26 mouse cellular contexts compared by ENCODE assay signal in genomic region chr5:90245416-90245815, GRCm38 (mm10).
"Had no signal": no experiment of that assay in that cellular context is flagged by ENCODE, and none has a peak within 500 bp of the region (broad histone marks: within the 10 kb centered on the region; RNA-seq: fewer than 3 reads in every experiment).

No protein-coding gene starts in this region.

- H3K4me3 ChIP-seq: gastrocnemius, adult 2 months; heart, embryonic 10.5 days; heart, embryonic 12.5 days; hindbrain, embryonic 10.5 days; hindbrain, embryonic 12.5 days; intestine, embryonic 15.5 days; layer of hippocampus, adult 2 months; left cerebral cortex, adult 2 months; limb, embryonic 10.5 days; limb, embryonic 12.5 days; liver, embryonic 13.5 days had no signal

- ATAC-seq: hindbrain, embryonic 16.5 days; inflammation-experienced regulatory T-cells, adult 6 months; intestine, embryonic 15.5 days; intestine, postnatal 0 days had no signal

- H3K27me3 ChIP-seq: heart, embryonic 12.5 days; hindbrain, embryonic 12.5 days; intestine, embryonic 15.5 days; limb, embryonic 12.5 days; liver, embryonic 13.5 days had no signal

- H3K4me1 ChIP-seq: heart, embryonic 10.5 days; heart, embryonic 12.5 days; hindbrain, embryonic 10.5 days; hindbrain, embryonic 12.5 days; intestine, embryonic 15.5 days; limb, embryonic 10.5 days; limb, embryonic 12.5 days had no signal

- H3K27ac ChIP-seq: gastrocnemius, adult 2 months; heart, embryonic 10.5 days; hindbrain, embryonic 10.5 days; hindbrain, embryonic 12.5 days; hindbrain, embryonic 14.5 days; intestine, embryonic 15.5 days; layer of hippocampus, adult 2 months; left cerebral cortex, adult 2 months; limb, embryonic 10.5 days; limb, embryonic 12.5 days; liver, embryonic 13.5 days had no signal

- H3K9ac ChIP-seq: heart, embryonic 12.5 days; hindbrain, embryonic 12.5 days; hindbrain, embryonic 14.5 days; intestine, embryonic 15.5 days; limb, embryonic 12.5 days; liver, embryonic 13.5 days had no signal

- DNase-seq: gastrocnemius, adult 2 months; gastrocnemius, postnatal 10 days; gastrocnemius, postnatal 25 days; heart, adult 18-20 months; heart, postnatal 10 days; heart, postnatal 4 days; kidney, adult 18-20 months; kidney, adult 8-10 months; kidney, postnatal 10 days; kidney, postnatal 25 days; kidney, postnatal 4 days; liver; liver, embryonic 13.5 days had no signal

- H3K9me3 ChIP-seq: heart, embryonic 10.5 days; heart, embryonic 12.5 days; hindbrain, embryonic 10.5 days; hindbrain, embryonic 12.5 days; intestine, embryonic 15.5 days; limb, embryonic 10.5 days; limb, embryonic 12.5 days; liver, embryonic 13.5 days had no signal
